Mouse (Mus musculus) stomach, postnatal 0 days (tissue): ENCODE data around the gene Foxp2. TPM values are rescaled to one million over a fixed set of nuclear protein-coding genes. Genes with fewer than 3 reads are reported as not detected.

Source experiments
- ATAC-seq: fragments of 200-750 bp; cut with Nextera tagmentation; 2 replicates; pipeline ENCODE4 v1.8.0; 2017; ENCODE audit not compliant: low FRiP score, low TSS enrichment
- DNase-seq: peaks from one replicate; pipeline ENCODE4 v3.0.0-alpha.2; 2016; ENCODE audit warnings: low spot score
- H3K27ac ChIP-seq: fragments of 300-500 bp; sonication (generic); replicated peaks from 2 replicates; pipeline ENCODE4 v1.5.1; 2014; ENCODE audit warnings: mild to moderate bottlenecking, control low read depth
- H3K27me3 ChIP-seq: fragments of 300-500 bp; sonication (generic); 2 replicates; pipeline ENCODE4 v1.6.1; 2014; ENCODE audit warnings: low read length; ENCODE audit not compliant: control insufficient read depth, insufficient read depth
- H3K36me3 ChIP-seq: fragments of 300-500 bp; sonication (generic); 2 replicates; pipeline ENCODE4 v1.6.1; 2014; ENCODE audit warnings: low read length, mixed read lengths; ENCODE audit not compliant: control insufficient read depth, insufficient read depth
- H3K4me1 ChIP-seq: fragments of 300-500 bp; sonication (generic); replicated peaks from 2 replicates; pipeline ENCODE4 v1.6.1; 2014; ENCODE audit warnings: antibody characterized with exemption; ENCODE audit not compliant: control insufficient read depth, insufficient read depth
- H3K4me2 ChIP-seq: fragments of 300-500 bp; sonication (generic); replicated peaks from 2 replicates; pipeline ENCODE4 v1.6.1; 2014; ENCODE audit warnings: low read depth, mild to moderate bottlenecking, control low read depth, moderate library complexity
- H3K4me3 ChIP-seq: fragments of 300-500 bp; sonication (generic); 2 replicates; pipeline ENCODE4 v1.5.1; 2014; ENCODE audit warnings: low read depth, low read length, control low read depth
- H3K9ac ChIP-seq: fragments of 300-500 bp; sonication (generic); 2 replicates; pipeline ENCODE4 v1.6.1; 2014; ENCODE audit warnings: mild to moderate bottlenecking, low read length, control low read depth, mixed read lengths
- H3K9me3 ChIP-seq: fragments of 300-500 bp; sonication (generic); 2 replicates; pipeline ENCODE4 v1.6.1; 2016; ENCODE audit warnings: low read length; ENCODE audit not compliant: control insufficient read depth
- CTCF ChIP-seq: IDR thresholded peaks from 2 replicates; pipeline ENCODE4 v1.5.1; 2016; ENCODE audit warnings: antibody characterized with exemption, low read depth, mild to moderate bottlenecking, moderate library complexity
- EP300 ChIP-seq: optimal IDR thresholded peaks from 2 replicates; pipeline ENCODE3; 2016; ENCODE audit warnings: antibody characterized with exemption
- WGBS: fragments of 180-500 bp; shearing (Covaris S2); extraction: QIAGEN DNeasy Blood & Tissue Kit; methylation state at CpG from one replicate; pipeline ENCODE4 v1.1.7; 2014; 5-methylcytosine and 5-hydroxymethylcytosine counted together
- polyA plus RNA-seq: library from polyadenylated mRNA; unstranded; fragments of >200 nt; fragmentation: Nextera tagmentation; extraction: Ambion mirVana; gene quantifications from 2 replicates; pipeline ENCODE4 v1.2.1, GENCODE M21; 2015

Foxp2 gene
- polyA plus RNA-seq, 1 experiment from 2014 or later = 11.0 TPM

DNA sequence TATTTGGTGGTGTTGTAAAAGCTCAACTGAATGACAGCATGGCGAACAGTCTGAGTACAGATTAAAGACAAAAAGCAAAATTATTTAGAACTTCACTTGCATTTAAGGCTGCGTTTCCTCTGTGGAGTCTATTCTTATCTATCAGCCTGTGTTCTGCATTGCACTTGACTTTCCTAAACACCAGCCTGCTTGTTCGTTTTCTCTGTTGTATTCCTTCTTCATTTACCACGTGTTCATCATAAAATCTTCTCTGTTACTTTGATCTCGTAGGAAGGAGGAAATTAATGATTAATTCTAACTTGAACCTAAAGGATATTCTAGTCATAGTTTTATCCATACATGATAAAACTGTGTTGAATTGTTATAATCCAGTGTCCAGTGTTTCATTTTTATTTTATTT is 392.9 kb downstream of the Foxp2 start:
- 74% methylated on average over 5 of the region's 5 CpGs for WGBS
- Histone ChIP-seq H3K27ac (no peak overlapping the region), H3K9ac (no peak overlapping the region), H3K4me1 (no peaks in the 10 kb centered on the region), H3K4me2 (no peak overlapping the region), H3K36me3 (no peaks in the 10 kb centered on the region), H3K9me3 (no peaks in the 10 kb centered on the region), H3K27me3 (no peaks in the 10 kb centered on the region), H3K4me3 (no peak overlapping the region)
- DNase-seq = no peak
- ATAC-seq = no peak
- TF ChIP-seq CTCF (no peak), EP300 (no peak)

GRCm38 (mm10) chr6:15299279-15299678 is 398.1 kb downstream of the Foxp2 start:
- H3K9me3 ChIP-seq = no peaks in the 10 kb centered on the region
- no peaks in the 10 kb centered on the region for H3K36me3 ChIP-seq
- H3K27me3 ChIP-seq = no peaks in the 10 kb centered on the region
- H3K4me1 ChIP-seq = no peaks in the 10 kb centered on the region
- ATAC-seq (no peak), DNase-seq (no peak)
- H3K4me2 ChIP-seq = no peak overlapping the region
- H3K9ac ChIP-seq = no peak overlapping the region
- WGBS = 31% methylated on average over 1 of the region's 1 CpGs
- no peak overlapping the region for H3K27ac ChIP-seq
- TF ChIP-seq EP300 (no peak), CTCF (no peak)
- no peak overlapping the region for H3K4me3 ChIP-seq

DNA sequence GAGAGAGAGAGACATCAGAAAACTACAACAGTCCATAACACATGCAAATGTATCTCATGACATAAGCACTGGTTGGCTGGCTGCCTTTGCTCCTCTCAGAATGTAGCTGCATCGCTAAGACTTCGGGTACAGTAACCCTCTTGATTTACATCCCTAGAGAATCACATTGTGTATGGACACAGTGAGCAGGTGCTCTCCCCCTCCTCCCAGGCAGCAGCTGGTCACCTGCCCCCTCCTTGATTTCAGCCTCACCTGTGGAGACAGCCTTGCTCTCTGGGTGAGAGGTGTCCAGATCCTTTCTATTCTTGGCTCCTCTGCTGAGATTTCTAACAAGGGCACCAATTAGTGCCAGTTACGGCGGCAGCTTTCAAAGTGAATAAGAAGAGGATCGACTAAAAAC is 409.5 kb downstream of the Foxp2 start:
- Histone ChIP-seq H3K4me2 (no peak overlapping the region), H3K9ac (no peak overlapping the region), H3K4me1 (no peaks in the 10 kb centered on the region), H3K36me3 (no peaks in the 10 kb centered on the region), H3K27ac (no peak overlapping the region), H3K9me3 (no peaks in the 10 kb centered on the region), H3K27me3 (no peaks in the 10 kb centered on the region), H3K4me3 (no peak overlapping the region)
- TF ChIP-seq CTCF (no peak), EP300 (no peak)
- WGBS = 52% methylated on average over 5 of the region's 5 CpGs
- DNase-seq (no peak), ATAC-seq (no peak)

- 77% methylated on average over 2 of the region's 2 CpGs for WGBS
- DNase-seq = no peak
- Histone ChIP-seq H3K36me3 (no peaks in the 10 kb centered on the region), H3K4me3 (no peak overlapping the region), H3K9ac (no peak overlapping the region), H3K4me1 (no peaks in the 10 kb centered on the region), H3K27ac (no peak overlapping the region), H3K9me3 (no peaks in the 10 kb centered on the region), H3K27me3 (no peaks in the 10 kb centered on the region), H3K4me2 (no peak overlapping the region)
- TF ChIP-seq EP300 (no peak), CTCF (no peak)
- no peak for ATAC-seq
Measured at GRCm38 (mm10) chr6:15316948-15317347, 415.8 kb downstream of the Foxp2 start.

DNA sequence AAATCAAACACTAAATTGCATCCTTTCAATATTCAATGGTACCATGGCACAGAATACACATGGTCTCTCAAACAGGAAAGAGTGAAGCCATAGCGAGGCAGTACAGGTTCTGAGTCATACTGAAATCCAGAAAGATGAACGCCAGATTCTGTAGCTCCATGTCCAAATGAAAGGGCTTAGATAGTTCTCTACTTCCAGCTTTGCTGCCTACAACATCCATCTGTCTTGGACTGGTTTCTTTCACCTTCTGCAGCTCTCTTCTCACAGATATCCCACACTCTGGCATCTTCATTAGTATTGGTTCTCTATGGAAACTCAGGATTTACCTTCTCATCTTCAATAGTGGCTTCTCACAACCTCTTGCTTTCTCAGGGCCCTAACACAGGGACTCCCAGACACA is 417.2 kb downstream of the Foxp2 start:
- Histone ChIP-seq H3K27me3 (no peaks in the 10 kb centered on the region), H3K9ac (no peak overlapping the region), H3K27ac (no peak overlapping the region), H3K4me2 (no peak overlapping the region), H3K4me3 (no peak overlapping the region), H3K36me3 (no peaks in the 10 kb centered on the region), H3K9me3 (no peaks in the 10 kb centered on the region), H3K4me1 (no peaks in the 10 kb centered on the region)
- DNase-seq = no peak
- WGBS = 82% methylated on average over 2 of the region's 2 CpGs
- no peak for TF ChIP-seq EP300
- TF ChIP-seq CTCF = no peak
- no peak for ATAC-seq

- no peaks in the 10 kb centered on the region for H3K27me3 ChIP-seq
- DNase-seq (no peak), ATAC-seq (peak; percentile 59; the same call in 1 of the 2 replicates)
- WGBS = 30% methylated on average over 2 of the region's 2 CpGs
- no peaks in the 10 kb centered on the region for H3K36me3 ChIP-seq
- no peaks in the 10 kb centered on the region for H3K4me1 ChIP-seq
- H3K9ac ChIP-seq = no peak overlapping the region
- no peak overlapping the region for H3K27ac ChIP-seq
- no peak overlapping the region for H3K4me2 ChIP-seq
- 0 out of 2 replicates have a peak, but pooled peaks have one; percentile 4 for TF ChIP-seq CTCF
- no peak for TF ChIP-seq EP300
- no peaks in the 10 kb centered on the region for H3K9me3 ChIP-seq
- H3K4me3 ChIP-seq = no peak overlapping the region
Measured at GRCm38 (mm10) chr6:15321551-15321974, 420.4 kb downstream of the Foxp2 start.
